Mouse (Mus musculus) thymus, adult 2 months (tissue): ENCODE measurements around the gene Bcor.

ENCODE experiments used
- CTCF ChIP-seq: fragments of 200-500 bp; IDR thresholded peaks from 2 replicates; pipeline ENCODE4 v1.5.1; 2012; ENCODE audit warnings: mild to moderate bottlenecking, control low read depth, low read length, moderate library complexity, borderline replicate concordance; ENCODE audit not compliant: control insufficient read depth, poor library complexity, insufficient read depth; ENCODE audit errors: extremely low read depth
- POLR2A ChIP-seq: fragments of 200-500 bp; IDR thresholded peaks from 2 replicates; pipeline ENCODE4 v1.6.1; 2012; ENCODE audit warnings: mild to moderate bottlenecking, low read length, control low read depth, moderate library complexity; ENCODE audit not compliant: control insufficient read depth, poor library complexity, insufficient read depth; ENCODE audit errors: extremely low read depth

DNA sequence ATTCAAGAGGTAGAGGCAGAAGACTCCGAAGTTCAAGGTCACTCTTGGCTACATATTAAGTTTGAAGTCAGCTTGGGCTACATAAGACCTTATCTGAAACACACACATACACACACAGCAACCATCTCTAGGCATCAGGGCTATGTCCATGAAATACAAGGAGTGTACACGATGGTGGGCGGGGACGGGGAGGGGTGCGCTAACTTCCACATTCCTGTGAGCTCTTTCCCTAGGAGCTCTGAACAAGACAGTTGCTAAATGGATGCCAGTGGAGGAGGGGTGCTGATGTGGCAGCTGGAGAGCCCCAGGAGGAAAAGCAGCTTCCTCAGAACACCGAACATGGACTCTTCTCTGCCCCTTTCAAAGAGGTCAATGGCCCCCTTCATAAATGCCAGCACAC is 49.6 kb downstream of the Bcor start:
- no peak for TF ChIP-seq CTCF
- TF ChIP-seq POLR2A = no peak
